Mouse (Mus musculus): ENCODE results near the gene Tm4sf4.

Gene Tm4sf4

GRCm38 (mm10) chr3:57425089-57425730 is at the start of gene Tm4sf4:
Tm4sf4 (plus strand) TSS chr3:57425314.
- DNase-seq, result no peak

GRCm38 (mm10) chr3:57386423-57386822 is 38.7 kb upstream of the Tm4sf4 start:
- no peak for DNase-seq

- no peak for DNase-seq
Observed at GRCm38 (mm10) chr3:57386895-57387294, 38.2 kb upstream of the Tm4sf4 start.

- DNase-seq, result no peak
Observed at GRCm38 (mm10) chr3:57387593-57387992, 37.5 kb upstream of the Tm4sf4 start.

- DNase-seq, result no peak
Observed at GRCm38 (mm10) chr3:57411535-57411934, 13.6 kb upstream of the Tm4sf4 start.

GRCm38 (mm10) chr3:57420233-57420632 is 4.9 kb upstream of the Tm4sf4 start:
- DNase-seq, result no peak

GRCm38 (mm10) chr3:57420660-57421059 is 4.5 kb upstream of the Tm4sf4 start:
- DNase-seq, result no peak

GRCm38 (mm10) chr3:57426351-57426750 is 1.2 kb downstream of the Tm4sf4 start:
- DNase-seq, result no peak

- DNase-seq, result peak in 1 of 2 experiments; percentile 30
Observed at GRCm38 (mm10) chr3:57428682-57429464, 3.8 kb downstream of the Tm4sf4 start.

GRCm38 (mm10) chr3:57429486-57429885 is 4.4 kb downstream of the Tm4sf4 start:
- peak; percentile 35 to 52 for DNase-seq

- no peak for DNase-seq
Observed at GRCm38 (mm10) chr3:57431706-57432105, 6.6 kb downstream of the Tm4sf4 start.

GRCm38 (mm10) chr3:57435364-57435763 is 10.2 kb downstream of the Tm4sf4 start:
- DNase-seq, result no peak

GRCm38 (mm10) chr3:57440956-57441355 is 15.8 kb downstream of the Tm4sf4 start:
- DNase-seq, result no peak

GRCm38 (mm10) chr3:57445706-57446105 is 20.6 kb downstream of the Tm4sf4 start:
- DNase-seq, result peak; percentile 74

GRCm38 (mm10) chr3:57447889-57448288 is 22.8 kb downstream of the Tm4sf4 start:
- DNase-seq, result no peak

- peak; percentile 83 to 86 for DNase-seq
Observed at GRCm38 (mm10) chr3:57448445-57448844, 23.3 kb downstream of the Tm4sf4 start.

GRCm38 (mm10) chr3:57458652-57459051 is 33.5 kb downstream of the Tm4sf4 start:
- no peak for DNase-seq

- no peak for DNase-seq
Observed at GRCm38 (mm10) chr3:57463302-57463701, 38.2 kb downstream of the Tm4sf4 start.

GRCm38 (mm10) chr3:57466289-57466688 is 41.2 kb downstream of the Tm4sf4 start:
- DNase-seq, result peak in 1 of 2 experiments; percentile 34

- DNase-seq, result no peak
Observed at GRCm38 (mm10) chr3:57469325-57469724, 44.2 kb downstream of the Tm4sf4 start.

GRCm38 (mm10) chr3:57470326-57470725 is 45.2 kb downstream of the Tm4sf4 start:
- DNase-seq, result peak; percentile 74 to 79

GRCm38 (mm10) chr3:57470981-57471601 is 46.0 kb downstream of the Tm4sf4 start:
- DNase-seq, result peak; percentile 36 to 49

GRCm38 (mm10) chr3:57472407-57472806 is 47.3 kb downstream of the Tm4sf4 start:
- DNase-seq, result peak; percentile 59 to 62

- peak; percentile 75 to 87 for DNase-seq
Observed at GRCm38 (mm10) chr3:57474421-57474820, 49.3 kb downstream of the Tm4sf4 start.

Measured in kidney, postnatal 36 days (tissue).